13 mouse cellular contexts compared by ENCODE assay signal in the genomic region with DNA sequence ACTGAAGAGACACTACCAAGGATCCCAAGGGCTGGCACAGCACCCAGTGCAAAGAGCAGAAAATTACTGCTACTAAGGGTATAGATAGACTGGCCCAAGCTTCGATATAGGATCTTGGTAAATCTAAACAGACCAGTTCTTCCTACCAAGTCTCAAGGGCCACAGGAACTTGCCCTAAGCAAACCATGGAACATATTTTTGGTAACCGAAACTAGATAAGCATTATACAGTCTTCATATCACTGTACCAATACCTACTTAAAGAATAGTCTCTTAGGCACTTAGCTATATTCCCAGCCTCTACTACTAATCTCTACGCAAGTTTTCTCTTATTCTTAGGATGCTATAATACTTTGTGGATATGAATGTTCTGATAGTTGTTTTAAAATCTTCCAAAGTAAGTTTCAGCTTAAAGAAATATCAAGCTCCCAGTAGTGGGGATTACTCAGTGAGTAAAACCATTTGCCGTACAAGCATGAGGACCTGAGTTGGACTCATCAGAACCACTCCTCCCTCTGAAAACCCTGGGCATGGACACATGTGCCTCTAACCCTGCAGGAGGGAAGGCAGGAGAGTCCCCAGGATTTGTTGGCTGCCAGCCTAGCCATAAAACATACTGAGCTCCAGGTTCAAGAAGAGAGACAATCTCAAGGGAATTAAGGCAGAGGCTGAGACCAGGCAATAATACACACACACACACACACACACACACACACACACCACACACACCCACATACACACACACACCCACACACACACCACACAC. TPM values are rescaled to one million over a fixed set of nuclear protein-coding genes. Genes with fewer than 3 reads are reported as not detected.
A peak's percentile ranks its signal among the peaks of the same experiment; 100 is the strongest.
DNase-seq lines count a peak whose midpoint lies in the region; ATAC-seq and TF ChIP-seq lines count a peak whose summit lies in the region.
"Had no signal": no experiment of that assay in that cellular context is flagged by ENCODE, and none has a peak within 500 bp of the region (broad histone marks: within the 10 kb centered on the region; RNA-seq: fewer than 3 reads in every experiment).

No protein-coding gene starts in this region.

- TF ChIP-seq POLR2A in CH12.LX (IDR thresholded peaks at IDR 0.05; ENCODE audit: low read depth, low read length) = no peak

- H3K27ac ChIP-seq in heart, embryonic 10.5 days = peak overlapping the region; percentile 29; the same call in 1 of the 2 replicates
- H3K27ac ChIP-seq in CH12.LX (ENCODE audit: insufficient read depth, low read depth) = peak overlapping the region; percentile 92
- peak overlapping the region; percentile 87 for H3K27ac ChIP-seq in heart, postnatal 0 days (ENCODE audit: low read depth)
- H3K27ac ChIP-seq: forebrain, embryonic 13.5 days; hindbrain, postnatal 0 days had no signal

- H3K9ac ChIP-seq in CH12.LX (ENCODE audit: insufficient read depth, low read depth) = peak overlapping the region; percentile 76
- peak overlapping the region; percentile 33; the same call in 1 of the 2 replicates for H3K9ac ChIP-seq in heart, postnatal 0 days (replicated peaks; ENCODE audit: low read depth, low read length)
- H3K9ac ChIP-seq: forebrain, embryonic 13.5 days had no signal

- DNase-seq in adrenal gland, adult (ENCODE audit: inconsistent age in 2 of 2, low spot score in 1 of 2) = peak; percentile 29 to 62
- DNase-seq in adrenal gland, adult 2 months = no peak
- DNase-seq in heart, embryonic 10.5 days (ENCODE audit: low spot score) = no peak
- DNase-seq in heart, postnatal 14 days = no peak
- DNase-seq in CH12.LX (ENCODE audit: extremely low read depth) = no peak
- DNase-seq in heart, postnatal 0 days (ENCODE audit: low spot score) = peak; percentile 52
- no peak for DNase-seq in right cerebral cortex, postnatal 4 days
- no peak for DNase-seq in right cerebral cortex, postnatal 25 days
- DNase-seq: lung, postnatal 4 days; midbrain, embryonic 14.5 days; thymus, postnatal 25 days had no signal

- TF ChIP-seq EP300 in CH12.LX (IDR thresholded peaks at IDR 0.05; ENCODE audit: low read length) = peak; percentile 72
- TF ChIP-seq EP300 in heart, postnatal 0 days (IDR thresholded peaks at IDR 0.05; ENCODE audit: low read depth) = no peak

- 0 out of 2 replicates have a peak, but pooled peaks have one; percentile 14 for ATAC-seq in heart, postnatal 0 days (ENCODE audit: insufficient read depth, low read depth)
- ATAC-seq: forebrain, embryonic 13.5 days; hindbrain, postnatal 0 days had no signal

- dilution Hi-C loops in CH12.LX (cut with MboI; ENCODE audit: extremely low pct_ligation_motif_present, extremely low pct_unique_long_range_greater_than_20kb, low sequenced_read_pairs) = no loop called here

- no peaks in the 10 kb centered on the region for H3K9me3 ChIP-seq in heart, embryonic 10.5 days
- H3K9me3 ChIP-seq in CH12.LX (replicated peaks; ENCODE audit: low read length) = no peaks in the 10 kb centered on the region
- H3K9me3 ChIP-seq in heart, postnatal 0 days (replicated peaks; ENCODE audit: control insufficient read depth, low read length) = no peaks in the 10 kb centered on the region
- H3K9me3 ChIP-seq: forebrain, embryonic 13.5 days had no signal

- no peaks in the 10 kb centered on the region for H3K27me3 ChIP-seq in heart, embryonic 10.5 days (ENCODE audit: insufficient read depth, poor library complexity, severe bottlenecking)
- no peaks in the 10 kb centered on the region for H3K27me3 ChIP-seq in CH12.LX (replicated peaks)
- no peaks in the 10 kb centered on the region for H3K27me3 ChIP-seq in heart, postnatal 0 days (ENCODE audit: control insufficient read depth, insufficient read depth, low read length)
- H3K27me3 ChIP-seq: forebrain, embryonic 13.5 days had no signal

- TF ChIP-seq CTCF in CH12.LX (conservative IDR thresholded peaks at IDR 0.05 in 1 of 2, IDR thresholded peaks at IDR 0.05 in 1 of 2; ENCODE audit: low read depth in 2 of 2, low read length in 2 of 2) = no peak
- TF ChIP-seq CTCF in heart, postnatal 0 days (IDR thresholded peaks at IDR 0.05; ENCODE audit: low read depth) = no peak

- peak overlapping the region; percentile 94 for H3K4me2 ChIP-seq in CH12.LX (ENCODE audit: insufficient read depth, low read depth, poor library complexity, severe bottlenecking)
- H3K4me2 ChIP-seq in heart, postnatal 0 days (ENCODE audit: low read depth, low read length) = peak overlapping the region; percentile 54
- H3K4me2 ChIP-seq: forebrain, embryonic 13.5 days had no signal

- H3K4me1 ChIP-seq in heart, embryonic 10.5 days = peaks cover 18% of the 10 kb centered on the region
- H3K4me1 ChIP-seq in CH12.LX (ENCODE audit: control insufficient read depth in 1 of 2, insufficient read depth in 2 of 2) = peaks cover 11 to 41% of the 10 kb centered on the region in 2 experiments
- peaks cover 27% of the 10 kb centered on the region for H3K4me1 ChIP-seq in heart, postnatal 0 days (ENCODE audit: control insufficient read depth, insufficient read depth)

- no peak overlapping the region for H3K4me3 ChIP-seq in heart, embryonic 10.5 days
- H3K4me3 ChIP-seq in CH12.LX (replicated peaks in 1 of 3; ENCODE audit: low read depth in 2 of 3, low read length in 2 of 3, poor library complexity in 1 of 3) = peak overlapping the region; percentile 19 to 39 (median 27)
- H3K4me3 ChIP-seq in heart, postnatal 0 days (ENCODE audit: low read depth, low read length) = no peak overlapping the region
- H3K4me3 ChIP-seq: forebrain, embryonic 13.5 days had no signal

- no peaks in the 10 kb centered on the region for H3K36me3 ChIP-seq in heart, embryonic 10.5 days
- H3K36me3 ChIP-seq in CH12.LX (replicated peaks in 1 of 2; ENCODE audit: control insufficient read depth in 1 of 2, insufficient read depth in 1 of 2, low read length in 1 of 2) = peaks cover 3 to 10% of the 10 kb centered on the region in 2 experiments
- H3K36me3 ChIP-seq in heart, postnatal 0 days (replicated peaks; ENCODE audit: control insufficient read depth, insufficient read depth, low read length) = no peaks in the 10 kb centered on the region

- peaks cover 64% of the 10 kb centered on the region for H3K79me2 ChIP-seq in CH12.LX (replicated peaks; ENCODE audit: control insufficient read depth, extremely low read depth, insufficient read depth, poor library complexity, severe bottlenecking)

- 84% methylated on average over 4 of the region's 4 CpGs for WGBS in heart, embryonic 10.5 days
- WGBS in heart, postnatal 0 days = 43% methylated on average over 4 of the region's 4 CpGs

- intact Hi-C loops in heart, postnatal 14 days (cut with DNase I) = loop anchor here (2.0 kb wide), 1 partner anchor 15 kb away; no protein-coding TSS in a partner anchor

- in situ Hi-C loops in CH12.LX (cut with MboI; ENCODE audit: low pct_ligation_motif_present, low pct_unique_long_range_greater_than_20kb, low sequenced_read_pairs) = no loop called here

- TF ChIP-seq RAD21 in CH12.LX (IDR thresholded peaks at IDR 0.05; ENCODE audit: low read depth, low read length) = no peak

TF ChIP-seq in CH12.LX, 34 proteins besides CTCF, POLR2A, EP300 and RAD21:
- TF ChIP-seq TBP (conservative IDR thresholded peaks at IDR 0.05; ENCODE audit: low read depth, low read length) (no peak), MAX (IDR thresholded peaks at IDR 0.05; ENCODE audit: low read length) (0 out of 2 replicates have a peak, but pooled peaks have one; percentile 24), IRF4 (IDR thresholded peaks at IDR 0.05; ENCODE audit: low read depth, low read length) (peak; percentile 74; the same call in 1 of the 2 replicates), USF1 (IDR thresholded peaks at IDR 0.05; ENCODE audit: low read depth, low read length) (no peak), MYC (IDR thresholded peaks at IDR 0.05; ENCODE audit: low read depth, low read length) (no peak), JUN (IDR thresholded peaks at IDR 0.05; ENCODE audit: insufficient read depth, low read depth, low read length) (peak; percentile 1; the same call in 1 of the 2 replicates), MEF2A (IDR thresholded peaks at IDR 0.05; ENCODE audit: borderline replicate concordance, low read depth, low read length) (peak; percentile 87), SIN3A (IDR thresholded peaks at IDR 0.05; ENCODE audit: low read length) (0 out of 2 replicates have a peak, but pooled peaks have one; percentile 48)
TF ChIP-seq in CH12.LX: peak in this region for 5.

RNA-seq across cellular contexts. Expression of a gene that starts 7.2 kb away (rescaled TPM):
- total RNA-seq in adrenal gland, adult 2 months (2021) = 100 to 1,000 TPM; 108 to 118 TPM
- 5.4 and 6.0 TPM in 2 replicates for polyA plus RNA-seq in adrenal gland, adult 2 months (2012; rRNA removed)
- 8.7 and 11.1 TPM in 2 replicates for polyA plus RNA-seq in heart, embryonic 10.5 days (2016; fragmentation: Nextera tagmentation; extraction: Ambion mirVana)
- total RNA-seq in heart, postnatal 14 days (2021) = 100 to 1,000 TPM; 163 to 164 TPM
- 34.6 and 36.5 TPM in 2 replicates for total RNA-seq in CH12.LX (2012; rRNA removed)
- total RNA-seq in CH12.LX (2014; rRNA removed) = 33.6 and 36.6 TPM in 2 replicates
- 19.1 and 40.8 TPM in 2 replicates for polyA plus RNA-seq in CH12.LX (2012; ENCODE audit: insufficient read length, low read depth)
- total RNA-seq in heart, postnatal 0 days (2014; rRNA removed; ENCODE audit: low replicate concordance) = 53.0 and 56.2 TPM in 2 replicates
- polyA plus RNA-seq in heart, postnatal 0 days (2015; fragmentation: Nextera tagmentation; extraction: Ambion mirVana) = 10.0 and 10.3 TPM in 2 replicates

Comparison
In these comparisons a context has a peak if more than half of its experiments do, and no peak if none do; other contexts are left out.
1. DNase-seq: peak in adrenal gland, adult (2 of 2) and heart, postnatal 0 days (single experiment); none in adrenal gland, adult 2 months (single experiment), heart, embryonic 10.5 days (single experiment), heart, postnatal 14 days (0 of 2), CH12.LX (single experiment), right cerebral cortex, postnatal 4 days (single experiment) and right cerebral cortex, postnatal 25 days (single experiment).
2. H3K27ac ChIP-seq: peak in every context shown above with its lines; median percentile 92 in CH12.LX; 87 in heart, postnatal 0 days; 29 in heart, embryonic 10.5 days.
3. H3K4me3 ChIP-seq: peak in CH12.LX (3 of 3); none in heart, embryonic 10.5 days (single experiment) and heart, postnatal 0 days (single experiment).